Comparison of ENCODE assay signal across 9 mouse cellular contexts in the genomic region with DNA sequence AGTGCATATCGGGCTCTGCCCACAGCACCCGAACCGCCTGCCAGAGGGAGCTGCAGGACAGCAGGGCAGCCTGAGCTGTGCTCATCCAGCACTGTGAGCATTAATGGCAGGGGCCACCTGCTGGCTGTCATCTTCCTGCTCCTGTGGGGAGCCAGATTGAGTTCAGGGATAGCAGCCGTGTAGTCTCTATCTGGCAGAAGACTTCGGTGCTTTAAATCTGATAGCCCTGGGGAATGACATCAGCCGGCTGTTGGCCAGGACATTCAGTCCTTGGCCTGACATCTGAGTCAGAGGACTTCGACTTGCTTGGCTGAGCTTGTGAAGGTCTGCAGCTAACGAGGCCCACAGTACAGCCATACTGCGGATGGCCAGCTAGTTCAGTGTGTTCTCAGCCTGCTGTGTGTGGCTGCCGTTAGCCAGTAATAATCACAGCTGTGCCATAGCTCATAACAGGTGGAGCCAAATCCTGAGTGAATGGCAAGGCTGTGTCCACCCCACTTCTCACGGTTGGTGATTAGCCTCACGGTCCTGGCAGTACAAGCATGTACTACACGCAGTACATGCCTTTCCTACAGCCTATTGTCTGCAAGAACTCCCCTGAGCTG. TPM values are rescaled to one million over a fixed set of nuclear protein-coding genes. Genes with fewer than 3 reads are reported as not detected.
A peak's percentile ranks its signal among the peaks of the same experiment; 100 is the strongest.
DNase-seq lines count a peak whose midpoint lies in the region; ATAC-seq and TF ChIP-seq lines count a peak whose summit lies in the region.
"Had no signal": no experiment of that assay in that cellular context is flagged by ENCODE, and none has a peak within 500 bp of the region (broad histone marks: within the 10 kb centered on the region; RNA-seq: fewer than 3 reads in every experiment).

No protein-coding gene starts in this region.

- TF ChIP-seq EP300 in stomach, postnatal 0 days (optimal IDR thresholded peaks at IDR 0.05), result peak; percentile 89

- H3K27me3 ChIP-seq in embryonic facial prominence, embryonic 13.5 days, result no peaks in the 10 kb centered on the region
- no peaks in the 10 kb centered on the region for H3K27me3 ChIP-seq in heart, embryonic 13.5 days (replicated peaks)
- H3K27me3 ChIP-seq in kidney, embryonic 16.5 days (ENCODE audit: insufficient read depth, low read length), result no peaks in the 10 kb centered on the region
- H3K27me3 ChIP-seq in stomach, postnatal 0 days (ENCODE audit: control insufficient read depth, insufficient read depth, low read length), result no peaks in the 10 kb centered on the region

- H3K4me1 ChIP-seq in embryonic facial prominence, embryonic 13.5 days, result peaks cover 18% of the 10 kb centered on the region
- peaks cover 67% of the 10 kb centered on the region for H3K4me1 ChIP-seq in heart, embryonic 13.5 days
- peaks cover 8% of the 10 kb centered on the region for H3K4me1 ChIP-seq in kidney, embryonic 16.5 days (ENCODE audit: insufficient read depth, low read length)
- H3K4me1 ChIP-seq in stomach, postnatal 0 days (replicated peaks; ENCODE audit: control insufficient read depth, insufficient read depth), result no peaks in the 10 kb centered on the region

- H3K36me3 ChIP-seq in embryonic facial prominence, embryonic 13.5 days, result no peaks in the 10 kb centered on the region
- no peaks in the 10 kb centered on the region for H3K36me3 ChIP-seq in heart, embryonic 13.5 days
- no peaks in the 10 kb centered on the region for H3K36me3 ChIP-seq in kidney, embryonic 16.5 days (ENCODE audit: insufficient read depth, low read length)
- no peaks in the 10 kb centered on the region for H3K36me3 ChIP-seq in stomach, postnatal 0 days (ENCODE audit: control insufficient read depth, insufficient read depth, low read length)

- TF ChIP-seq CTCF in stomach, postnatal 0 days (IDR thresholded peaks at IDR 0.05; ENCODE audit: low read depth), result peak; percentile 81

- H3K9me3 ChIP-seq in embryonic facial prominence, embryonic 13.5 days, result no peaks in the 10 kb centered on the region
- H3K9me3 ChIP-seq in heart, embryonic 13.5 days, result no peaks in the 10 kb centered on the region
- H3K9me3 ChIP-seq in kidney, embryonic 16.5 days (ENCODE audit: low read length), result no peaks in the 10 kb centered on the region
- H3K9me3 ChIP-seq in stomach, postnatal 0 days (ENCODE audit: control insufficient read depth, low read length), result no peaks in the 10 kb centered on the region

- peak; percentile 52 for DNase-seq in 3134 (ENCODE audit: extremely low read depth, insufficient read length, low spot score)
- peak; percentile 93 for DNase-seq in adrenal gland, adult 8-10 months
- DNase-seq in lung, postnatal 25 days (ENCODE audit: low spot score), result peak; percentile 71
- DNase-seq in stomach, postnatal 0 days (ENCODE audit: low spot score), result peak; percentile 59

- 51% methylated on average over 13 of the region's 13 CpGs for WGBS in embryonic facial prominence, embryonic 13.5 days
- WGBS in heart, embryonic 13.5 days, result 42% methylated on average over 13 of the region's 13 CpGs
- WGBS in kidney, embryonic 16.5 days, result 28% methylated on average over 13 of the region's 13 CpGs
- WGBS in stomach, postnatal 0 days, result 45% methylated on average over 13 of the region's 13 CpGs

- H3K9ac ChIP-seq in embryonic facial prominence, embryonic 13.5 days, result no peak overlapping the region
- peak overlapping the region; percentile 38; the same call in 1 of the 2 replicates for H3K9ac ChIP-seq in heart, embryonic 13.5 days
- H3K9ac ChIP-seq in kidney, embryonic 16.5 days (replicated peaks; ENCODE audit: low read length), result no peak overlapping the region
- H3K9ac ChIP-seq in stomach, postnatal 0 days (ENCODE audit: low read length), result no peak overlapping the region

- H3K4me2 ChIP-seq in embryonic facial prominence, embryonic 13.5 days, result no peak overlapping the region
- no peak overlapping the region for H3K4me2 ChIP-seq in heart, embryonic 13.5 days
- no peak overlapping the region for H3K4me2 ChIP-seq in kidney, embryonic 16.5 days (replicated peaks; ENCODE audit: low read depth, low read length)
- H3K4me2 ChIP-seq in stomach, postnatal 0 days (replicated peaks; ENCODE audit: low read depth), result no peak overlapping the region

- no peak overlapping the region for H3K4me3 ChIP-seq in embryonic facial prominence, embryonic 13.5 days
- H3K4me3 ChIP-seq in heart, embryonic 13.5 days, result no peak overlapping the region
- H3K4me3 ChIP-seq in kidney, embryonic 16.5 days (ENCODE audit: low read length), result no peak overlapping the region
- no peak overlapping the region for H3K4me3 ChIP-seq in stomach, postnatal 0 days (ENCODE audit: low read depth, low read length)

- H3K27ac ChIP-seq in embryonic facial prominence, embryonic 13.5 days, result peak overlapping the region; percentile 23; the same call in 1 of the 2 replicates
- peak overlapping the region; percentile 81 for H3K27ac ChIP-seq in heart, embryonic 13.5 days (replicated peaks)
- peak overlapping the region; percentile 72 for H3K27ac ChIP-seq in kidney, embryonic 16.5 days (ENCODE audit: low read length)
- peak overlapping the region; percentile 83 for H3K27ac ChIP-seq in stomach, postnatal 0 days (replicated peaks)
- H3K27ac ChIP-seq: macrophage had no signal

- ATAC-seq in embryonic facial prominence, embryonic 13.5 days (ENCODE audit: insufficient number of reproducible peaks, insufficient read depth, low FRiP score, low TSS enrichment, low read depth), result no peak; the same call in 1 of the 2 replicates
- ATAC-seq in heart, embryonic 13.5 days (ENCODE audit: extremely low read depth, insufficient number of reproducible peaks, low FRiP score, low TSS enrichment), result no peak
- ATAC-seq in kidney, embryonic 16.5 days (ENCODE audit: low FRiP score, low TSS enrichment), result peak; percentile 96
- peak; percentile 87 for ATAC-seq in stomach, postnatal 0 days (ENCODE audit: low FRiP score, low TSS enrichment)
- no peak for ATAC-seq in monocyte, adult 5-6 weeks (replicated peaks; ENCODE audit: insufficient number of reproducible peaks, low FRiP score, low TSS enrichment, poor library complexity, severe bottlenecking)

RNA-seq across cellular contexts. Expression of gene Fignl1, which starts 35.7 kb away (rescaled TPM):
- total RNA-seq in adrenal gland, adult 8-10 months (2022), result 1 to 10 TPM; 1.3 to 2.8 (median 2.1) TPM
- polyA plus RNA-seq in embryonic facial prominence, embryonic 13.5 days (2015; fragmentation: Nextera tagmentation; extraction: Ambion mirVana), result 53.7 and 59.4 TPM in 2 replicates
- polyA plus RNA-seq in heart, embryonic 13.5 days (2015; fragmentation: Nextera tagmentation; extraction: Ambion mirVana), result 52.9 and 58.7 TPM in 2 replicates
- 66.9 and 69.5 TPM in 2 replicates for polyA plus RNA-seq in kidney, embryonic 16.5 days (2015; fragmentation: Nextera tagmentation; extraction: Ambion mirVana)
- polyA plus RNA-seq in stomach, postnatal 0 days (2015; fragmentation: Nextera tagmentation; extraction: Ambion mirVana), result 9.5 and 10.5 TPM in 2 replicates
- total RNA-seq in monocyte, adult 5-6 weeks (2017), result 1.8 to 4.7 TPM (median 4.7 TPM) in 3 replicates

RNA-seq across cellular contexts. Expression of gene Ddc, which starts 53.5 kb away (rescaled TPM):
- 100 to 1,000 TPM in 2 of 4 experiments, 10 to 100 TPM in 2; 75.6 to 147 (median 95.4) TPM for total RNA-seq in adrenal gland, adult 8-10 months (2022)
- polyA plus RNA-seq in embryonic facial prominence, embryonic 13.5 days (2015; fragmentation: Nextera tagmentation; extraction: Ambion mirVana), result 5.3 and 5.8 TPM in 2 replicates
- 64.6 and 78.2 TPM in 2 replicates for polyA plus RNA-seq in heart, embryonic 13.5 days (2015; fragmentation: Nextera tagmentation; extraction: Ambion mirVana)
- polyA plus RNA-seq in kidney, embryonic 16.5 days (2015; fragmentation: Nextera tagmentation; extraction: Ambion mirVana), result 12.6 and 13.2 TPM in 2 replicates
- 24.0 and 24.1 TPM in 2 replicates for polyA plus RNA-seq in stomach, postnatal 0 days (2015; fragmentation: Nextera tagmentation; extraction: Ambion mirVana)
- not detected in 3 replicates for total RNA-seq in monocyte, adult 5-6 weeks (2017)
- polyA plus RNA-seq: macrophage had no signal

Comparison
In these comparisons a context has a peak if more than half of its experiments do, and no peak if none do; other contexts are left out.
1. ATAC-seq: peak in kidney, embryonic 16.5 days (single experiment) and stomach, postnatal 0 days (single experiment); none in embryonic facial prominence, embryonic 13.5 days (single experiment), heart, embryonic 13.5 days (single experiment) and monocyte, adult 5-6 weeks (single experiment).
2. H3K27ac ChIP-seq: peak in every context shown above with its lines; median percentile 83 in stomach, postnatal 0 days; 81 in heart, embryonic 13.5 days; 72 in kidney, embryonic 16.5 days; 23 in embryonic facial prominence, embryonic 13.5 days.
3. Peak in every context shown above with its lines, with median percentiles within 50 percentile points of each other: DNase-seq.